Mouse (Mus musculus): ENCODE measurements around the gene Thg1l. TPM values are rescaled to one million over a fixed set of nuclear protein-coding genes. Genes with fewer than 3 reads are reported as not detected.

Thg1l gene
- polyA plus RNA-seq, 1 experiment = 7.8 TPM

DNA sequence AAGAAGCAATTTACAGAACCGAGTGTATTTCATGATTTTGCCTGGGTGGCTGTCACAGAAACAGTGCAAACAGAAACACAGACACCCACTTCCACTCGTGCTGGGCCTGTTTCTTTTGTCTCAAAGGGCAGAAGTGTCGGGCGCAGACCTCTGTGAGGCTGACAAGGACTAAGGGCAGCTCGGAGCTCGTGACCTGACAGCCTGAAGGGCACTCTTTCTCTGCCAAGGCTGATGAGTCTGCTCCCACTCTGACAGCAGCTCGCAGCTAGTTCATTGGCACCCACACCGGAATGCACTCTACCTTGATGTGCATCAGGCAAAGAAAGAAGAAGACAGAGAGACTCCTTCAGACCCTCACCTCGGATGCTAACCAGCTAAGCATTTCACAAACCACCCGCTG, 25.8 kb downstream of the Thg1l start:
- no peak for DNase-seq (ENCODE audit: extremely low spot score in 1 of 2, low spot score in 1 of 2)

DNA sequence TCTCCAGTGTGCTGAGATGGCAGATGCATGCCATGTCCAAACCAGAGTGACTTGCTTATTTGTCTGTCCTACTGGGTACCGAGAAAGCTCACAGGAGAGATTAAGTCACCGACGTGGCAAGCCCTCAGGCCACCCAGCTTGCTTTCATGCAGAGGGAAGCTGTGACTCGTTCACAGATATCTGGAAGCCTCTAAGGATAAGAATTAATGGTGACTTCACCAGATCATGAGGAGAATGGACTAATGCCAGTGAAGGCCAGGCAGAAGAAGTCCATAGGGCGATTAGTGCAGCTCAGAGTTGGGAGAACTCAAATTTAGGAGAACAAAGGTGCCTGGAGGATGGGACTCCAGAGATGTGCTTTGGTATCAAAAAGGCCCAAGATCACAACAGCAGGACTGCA, 27.8 kb downstream of the Thg1l start:
- no peak for DNase-seq (ENCODE audit: extremely low spot score in 1 of 2, low spot score in 1 of 2)

DNA sequence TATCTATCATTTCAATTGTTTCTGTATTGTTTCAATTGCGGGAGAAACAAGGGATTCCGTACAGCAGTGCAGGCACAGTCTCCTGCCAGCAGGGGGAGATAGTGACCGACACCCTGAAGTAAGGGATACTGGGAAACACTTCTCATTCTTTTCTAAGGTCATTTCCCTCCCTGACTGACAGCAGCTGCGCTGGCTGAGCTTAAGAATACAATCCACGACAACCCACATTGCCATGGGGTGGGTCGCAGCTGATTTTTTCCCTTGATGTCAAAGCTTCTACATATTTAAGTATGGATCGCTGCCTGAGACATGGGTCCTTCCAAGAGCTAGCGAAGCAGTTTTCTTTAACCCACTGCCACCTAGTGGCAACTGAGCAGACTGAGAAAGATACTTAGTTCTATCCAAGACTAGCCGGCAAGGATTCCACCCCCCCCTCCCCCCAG, 28.6 kb downstream of the Thg1l start:
- peak; percentile 50 to 85 for DNase-seq (ENCODE audit: extremely low spot score in 1 of 2, low spot score in 1 of 2)

DNA sequence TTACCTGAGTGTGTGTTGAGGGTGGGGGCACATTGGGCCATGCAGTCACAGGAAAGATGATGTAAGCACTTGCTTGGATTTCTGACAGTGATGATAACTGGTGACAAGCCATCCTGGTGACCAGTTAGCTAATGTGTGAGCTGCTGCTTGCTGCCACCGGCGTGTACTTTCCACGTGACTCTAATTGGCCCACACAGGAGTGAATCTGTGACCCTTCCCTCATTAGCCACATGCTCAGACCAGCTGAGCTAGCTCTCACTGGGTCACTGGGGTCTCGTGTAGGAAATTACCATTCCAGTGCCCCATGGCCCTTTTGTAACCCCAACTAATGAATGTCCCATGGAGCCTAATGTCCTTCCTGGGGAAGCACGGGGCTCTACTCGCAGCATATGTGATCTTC, 29.9 kb downstream of the Thg1l start:
- no peak for DNase-seq (ENCODE audit: extremely low spot score in 1 of 2, low spot score in 1 of 2)

DNA sequence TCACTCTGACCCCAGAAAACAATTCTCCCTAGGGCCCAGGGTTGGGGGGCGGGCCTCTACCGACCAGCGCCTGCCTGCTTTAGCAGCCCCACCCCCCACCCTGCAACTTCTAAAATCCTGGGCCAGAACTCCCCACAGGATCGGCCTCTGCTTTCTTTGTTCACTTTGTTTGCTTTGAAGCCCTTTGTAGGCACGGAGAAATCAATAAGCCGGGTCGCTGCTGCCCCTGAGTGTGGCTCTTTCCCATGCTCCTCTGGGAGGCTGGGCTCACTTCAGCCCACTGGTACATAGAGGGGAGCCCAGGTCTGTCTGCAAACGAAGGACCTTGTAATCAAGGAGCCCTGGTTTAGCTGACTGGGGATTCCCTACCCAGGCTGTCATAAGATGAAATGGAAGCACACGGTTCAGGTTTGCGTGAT, 33.8 kb downstream of the Thg1l start:
- DNase-seq (ENCODE audit: extremely low spot score in 1 of 2, low spot score in 1 of 2) = no peak

DNA sequence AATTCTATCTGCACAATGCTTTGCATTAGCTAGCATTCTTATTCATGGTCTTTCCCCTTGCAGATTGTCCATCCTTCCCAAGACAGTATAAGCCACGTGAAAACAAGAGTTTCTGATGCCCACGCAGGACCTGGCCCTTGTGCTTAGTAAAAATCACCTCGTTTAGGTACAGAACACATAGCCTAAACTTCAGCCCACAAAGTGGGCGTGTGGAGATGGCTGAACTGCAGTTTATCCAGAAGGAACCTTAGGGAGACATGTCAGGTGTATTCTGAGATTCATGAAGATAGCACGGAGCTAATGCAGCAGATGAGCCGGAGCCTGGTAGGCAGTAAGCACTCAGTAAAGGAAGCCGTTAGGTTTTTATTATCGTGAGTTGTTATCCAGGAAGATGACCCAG, 34.3 kb downstream of the Thg1l start:
- no peak for DNase-seq (ENCODE audit: extremely low spot score in 1 of 2, low spot score in 1 of 2)

DNA sequence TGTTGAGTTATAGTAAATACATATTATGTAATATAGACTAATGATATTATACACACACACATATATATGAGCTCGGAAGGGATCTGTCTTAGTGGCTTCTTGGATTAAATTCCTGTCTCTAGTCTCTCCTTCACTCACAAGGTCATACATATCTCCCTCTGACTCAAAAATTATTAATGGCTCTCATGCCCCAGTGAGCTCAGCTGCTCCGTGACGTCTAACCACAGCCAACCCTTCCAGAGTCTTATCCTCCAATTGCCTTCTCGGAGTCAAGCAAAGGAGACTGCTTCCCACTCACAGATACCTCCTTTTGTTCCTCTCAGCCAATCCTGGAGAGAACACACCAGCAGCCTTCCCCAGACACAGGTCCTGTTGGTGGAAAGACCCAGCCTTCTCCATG, 36.5 kb downstream of the Thg1l start:
- DNase-seq (ENCODE audit: extremely low spot score in 1 of 2, low spot score in 1 of 2) = no peak

DNA sequence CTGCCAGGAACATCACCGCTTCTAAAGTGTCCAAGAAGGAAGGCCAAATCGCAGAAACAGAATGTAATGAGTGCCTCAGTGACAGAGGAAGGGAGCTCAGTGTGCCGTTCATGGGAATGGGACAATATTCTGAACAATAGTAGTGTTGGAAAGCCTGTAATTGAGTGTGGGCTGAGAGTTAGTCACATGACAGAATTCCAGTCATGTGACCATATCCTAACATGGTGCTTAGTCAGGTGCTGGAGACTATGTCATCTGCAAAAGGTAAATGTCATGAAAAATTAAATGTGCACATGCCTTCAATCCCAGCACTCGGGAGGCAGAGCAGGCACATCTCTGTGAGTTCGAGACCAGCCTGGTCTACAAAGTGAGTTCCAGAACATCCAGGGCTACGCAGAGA, 37.3 kb downstream of the Thg1l start:
- DNase-seq (ENCODE audit: extremely low spot score in 1 of 2, low spot score in 1 of 2) = no peak

DNA sequence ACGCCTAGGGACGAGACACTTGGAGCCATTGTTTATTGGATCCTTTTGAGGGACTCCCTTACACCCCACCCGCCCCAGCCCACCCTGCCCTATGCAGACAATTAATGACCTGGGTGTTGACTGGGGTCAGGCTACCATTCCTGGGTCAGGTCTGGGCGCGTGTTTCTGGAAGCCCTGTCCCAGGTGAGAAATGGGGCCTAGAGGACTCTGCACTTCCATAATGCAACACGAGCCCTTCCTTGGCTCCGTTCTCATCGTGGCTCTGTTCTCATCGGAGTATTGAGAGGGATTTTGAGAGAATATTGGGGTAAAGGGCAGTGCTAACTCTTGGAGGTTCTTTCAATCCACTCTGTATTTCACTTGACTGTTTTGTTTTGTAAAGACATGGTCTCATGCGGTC, 39.1 kb downstream of the Thg1l start:
- DNase-seq (ENCODE audit: extremely low spot score in 1 of 2, low spot score in 1 of 2) = no peak

DNA sequence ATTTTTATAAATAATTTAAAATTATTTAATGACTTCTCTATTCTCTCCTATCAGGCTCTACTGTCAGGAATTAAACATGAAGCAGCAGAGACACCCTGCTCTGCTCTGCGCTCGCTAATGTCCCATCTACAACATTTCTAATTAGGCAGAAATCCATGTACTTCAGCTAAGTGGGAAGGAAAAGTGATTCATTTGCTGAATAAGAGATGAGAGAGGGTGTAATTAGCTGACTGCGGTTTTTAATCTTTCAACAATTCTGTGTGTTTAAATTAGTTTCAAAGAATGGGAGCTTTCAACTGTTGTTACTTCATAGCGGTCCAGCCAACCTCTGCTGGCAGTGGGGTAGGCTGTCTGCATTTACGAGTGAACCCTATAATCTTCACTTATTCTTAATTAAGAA, 44.6 kb downstream of the Thg1l start:
- DNase-seq (ENCODE audit: extremely low spot score in 1 of 2, low spot score in 1 of 2) = no peak

DNA sequence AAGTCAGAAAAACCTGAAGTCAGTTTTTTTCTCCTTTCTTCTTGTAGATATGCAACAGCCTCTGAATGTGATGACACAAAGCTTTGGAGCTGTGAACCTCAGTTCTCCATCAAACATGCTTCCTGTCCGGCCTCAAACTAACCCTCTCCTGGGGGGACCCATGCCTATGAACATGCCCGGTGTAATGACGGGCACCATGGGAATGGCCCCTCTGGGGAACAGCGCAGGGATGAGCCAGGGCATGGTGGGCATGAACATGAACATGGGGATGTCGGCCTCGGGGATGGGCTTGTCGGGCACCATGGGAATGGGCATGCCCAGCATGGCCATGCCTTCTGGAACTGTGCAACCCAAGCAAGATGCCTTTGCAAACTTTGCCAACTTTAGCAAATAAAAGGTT, 46.4 kb downstream of the Thg1l start:
- DNase-seq (ENCODE audit: extremely low spot score in 1 of 2, low spot score in 1 of 2) = no peak

DNA sequence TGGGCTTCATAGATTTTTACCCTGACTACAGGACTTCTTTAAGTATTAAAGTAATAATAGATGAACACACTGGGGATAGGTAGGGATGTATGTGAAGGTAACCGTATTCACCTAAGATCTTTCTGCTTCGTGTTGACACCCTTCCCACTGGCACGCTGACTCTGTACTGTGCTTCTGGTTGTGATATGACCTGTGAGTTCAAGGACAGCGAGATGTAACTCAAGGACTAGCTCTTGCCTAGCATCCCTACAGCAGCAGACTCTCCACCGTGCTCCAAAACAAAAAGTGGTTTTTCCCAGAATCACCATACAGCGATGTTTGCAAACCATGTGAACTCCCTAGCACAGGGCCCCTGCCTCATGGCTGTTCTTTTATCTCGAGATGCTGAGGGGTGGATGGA, 47.2 kb downstream of the Thg1l start:
- DNase-seq (ENCODE audit: extremely low spot score in 1 of 2, low spot score in 1 of 2) = no peak

DNA sequence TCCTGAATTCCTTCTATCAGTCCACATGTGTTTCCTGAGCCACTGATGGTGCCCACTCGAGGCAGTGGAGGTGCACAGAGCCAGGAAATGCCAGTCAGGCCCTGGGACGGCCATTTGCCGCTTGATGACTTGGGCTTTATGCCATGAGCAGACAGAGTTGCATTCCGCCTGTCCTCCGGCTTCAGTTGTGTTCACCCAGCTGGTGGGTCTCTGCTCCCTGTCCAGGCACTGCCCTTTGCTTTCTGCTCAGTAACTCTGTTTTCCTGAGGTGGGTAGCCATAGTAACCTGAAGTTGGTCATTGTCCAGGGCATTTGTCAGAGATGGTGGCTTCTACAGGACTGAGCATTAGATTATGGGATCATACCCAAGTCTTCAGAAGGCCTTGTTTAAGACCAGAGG, 48.0 kb downstream of the Thg1l start:
- DNase-seq (ENCODE audit: extremely low spot score in 1 of 2, low spot score in 1 of 2) = no peak

DNA sequence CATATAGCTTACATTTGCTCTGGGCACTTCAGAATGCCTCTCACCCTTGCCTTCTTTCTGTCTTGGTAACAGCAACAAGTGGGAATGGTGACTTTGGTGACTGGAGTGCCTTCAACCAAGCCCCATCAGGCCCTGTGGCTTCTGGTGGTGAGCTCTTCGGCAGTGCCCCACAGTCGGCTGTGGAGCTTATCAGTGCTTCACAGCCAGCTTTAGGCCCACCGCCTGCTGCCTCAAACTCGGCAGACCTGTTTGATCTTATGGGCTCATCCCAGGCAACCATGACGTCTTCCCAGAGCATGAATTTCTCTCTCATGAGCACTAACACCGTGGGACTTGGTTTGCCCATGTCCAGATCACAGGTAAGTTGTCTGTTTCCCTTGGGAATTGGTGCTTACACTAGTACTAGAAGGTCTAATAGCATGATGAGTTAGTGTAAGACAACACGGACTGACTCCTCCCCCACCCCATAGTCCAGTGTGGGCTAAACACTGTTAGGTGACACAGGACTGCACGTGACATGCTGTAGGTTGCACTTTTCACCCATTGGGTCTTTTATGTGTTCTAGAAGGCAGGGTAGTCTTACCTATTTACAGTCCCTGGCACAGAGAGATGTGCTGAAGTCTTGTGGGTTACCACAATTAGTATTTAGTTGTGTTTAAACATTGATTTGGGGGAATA, 49.0 kb downstream of the Thg1l start:
- DNase-seq (ENCODE audit: extremely low spot score in 1 of 2, low spot score in 1 of 2) = no peak

DNA sequence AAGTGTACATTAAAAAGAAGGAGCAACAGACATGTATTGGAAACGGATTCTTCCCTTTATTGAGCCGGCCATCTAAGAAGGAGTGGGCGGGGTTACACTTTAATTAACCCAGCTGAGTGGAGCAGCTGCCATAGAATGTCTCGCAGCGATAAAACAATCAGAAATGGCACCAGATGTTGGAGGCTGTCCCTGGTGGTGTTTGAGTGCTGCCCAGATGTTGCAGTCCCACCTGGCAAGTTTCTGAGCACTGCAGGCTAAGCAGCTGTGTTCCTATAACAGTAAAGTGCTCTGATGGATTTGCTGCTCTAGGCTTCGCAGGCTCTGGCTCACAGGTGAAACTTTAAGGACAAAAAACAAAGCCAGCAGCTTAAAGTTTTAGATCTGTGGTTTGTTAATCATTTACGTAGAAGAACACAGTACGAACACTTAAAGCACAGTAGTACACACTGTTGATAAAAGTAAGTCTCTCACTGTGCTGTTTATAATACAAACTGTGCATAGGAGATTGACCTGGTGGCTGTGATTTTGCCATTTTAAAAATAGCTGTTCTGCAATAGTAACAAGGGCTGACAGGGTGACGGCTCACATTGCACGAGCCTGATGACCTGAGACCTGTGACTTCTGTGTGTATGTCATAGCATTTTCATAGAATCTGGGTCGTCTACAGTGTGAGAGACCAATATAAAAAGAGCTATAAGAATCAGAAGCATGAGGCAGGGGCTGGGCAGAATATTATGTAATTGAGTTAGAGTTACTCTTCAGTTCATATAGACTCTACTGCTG, 54.9 kb downstream of the Thg1l start:
- no peak for DNase-seq (ENCODE audit: extremely low spot score in 1 of 2, low spot score in 1 of 2)

DNA sequence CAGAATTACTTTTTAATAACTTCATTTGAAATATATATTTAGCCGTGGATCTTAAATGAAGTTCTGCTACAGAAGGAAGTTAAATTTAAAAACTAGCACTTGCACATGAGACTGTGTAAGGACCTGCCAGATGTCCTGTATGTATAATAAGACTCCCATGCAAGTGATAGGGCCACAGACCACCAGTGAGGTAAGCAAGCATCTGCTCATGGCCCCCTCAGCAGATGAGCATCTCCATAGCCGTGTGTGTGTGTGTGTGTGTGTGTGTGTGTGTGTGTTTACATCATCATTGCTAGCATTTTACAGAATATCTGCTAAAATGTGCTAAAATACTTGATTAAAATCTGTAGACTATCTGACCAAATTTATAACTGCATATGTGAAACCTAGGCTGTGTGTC, 57.9 kb downstream of the Thg1l start:
- no peak for DNase-seq (ENCODE audit: extremely low spot score in 1 of 2, low spot score in 1 of 2)

Other genes starting within 250 kb of the Thg1l start
- gene Clint1, start 103.4 kb downstream of the Thg1l start, polyA plus RNA-seq (2012; rRNA removed) = 39.5 TPM in 2 replicates
- 7.7 and 9.2 TPM in 2 replicates for gene Lsm11, start 10.6 kb downstream of the Thg1l start, polyA plus RNA-seq (2012; rRNA removed)
- gene Sox30, start 24.8 kb upstream of the Thg1l start, polyA plus RNA-seq (2012; rRNA removed) = 0.12 and 0.17 TPM in 2 replicates
- 6.2 and 8.3 TPM in 2 replicates for gene Gm12166, start 96.8 kb upstream of the Thg1l start, polyA plus RNA-seq (2012; rRNA removed)
- 9.1 and 10.0 TPM in 2 replicates for gene Adam19, start 100.5 kb upstream of the Thg1l start, polyA plus RNA-seq (2012; rRNA removed)
- 2.7 TPM in 2 replicates for gene Nipal4, start 211.0 kb upstream of the Thg1l start, polyA plus RNA-seq (2012; rRNA removed)